Mouse (Mus musculus): Measurements from ENCODE around the gene Trub2. TPM values are rescaled to one million over a fixed set of nuclear protein-coding genes. Genes with fewer than 3 reads are reported as not detected.

The Trub2 gene
- polyA plus RNA-seq, 1 experiment: 7.6 TPM

DNA sequence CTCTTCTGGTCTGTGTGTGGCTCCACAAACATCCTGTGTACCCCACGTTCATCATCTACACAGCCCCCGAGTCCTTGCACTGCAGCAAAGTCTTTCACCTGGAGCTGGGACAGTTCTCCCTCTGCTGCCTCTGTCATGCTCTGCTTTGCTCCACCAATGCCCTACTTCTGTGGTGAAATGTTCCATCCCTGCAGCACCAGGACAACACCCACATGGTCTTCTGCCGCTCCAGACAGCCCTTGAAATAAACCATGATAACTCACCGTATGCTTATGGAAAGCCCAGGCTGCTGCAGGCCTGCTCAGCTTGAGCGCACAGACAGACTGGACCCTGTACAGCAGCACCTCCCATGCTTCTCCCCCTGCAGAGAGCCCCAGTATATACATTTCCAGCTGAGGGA is 74.2 kb downstream of the Trub2 start:
- no peak for TF ChIP-seq GATA1 (IDR thresholded peaks at IDR 0.05; ENCODE audit: low read length)

DNA sequence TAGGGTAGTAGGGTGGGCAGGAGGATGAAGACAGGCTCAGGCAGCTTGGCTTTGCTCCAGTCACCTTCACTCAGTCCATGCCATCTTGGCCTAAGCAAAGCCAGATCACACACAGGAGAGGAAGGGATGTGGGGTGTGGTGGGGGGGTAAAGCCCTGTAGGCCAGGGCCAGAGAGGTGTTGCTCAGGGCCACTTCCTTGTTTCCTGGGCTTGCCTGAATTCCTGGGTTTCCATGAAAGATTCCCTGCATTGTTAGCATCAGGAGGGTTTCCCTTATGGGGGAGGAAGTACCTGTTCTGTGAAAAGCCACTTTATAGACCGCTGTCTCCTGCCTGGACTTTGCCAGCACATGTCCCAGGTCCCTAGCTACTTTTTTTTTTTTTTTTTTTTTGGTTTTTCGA is 74.8 kb downstream of the Trub2 start:
- TF ChIP-seq GATA1 (IDR thresholded peaks at IDR 0.05; ENCODE audit: low read length): no peak

DNA sequence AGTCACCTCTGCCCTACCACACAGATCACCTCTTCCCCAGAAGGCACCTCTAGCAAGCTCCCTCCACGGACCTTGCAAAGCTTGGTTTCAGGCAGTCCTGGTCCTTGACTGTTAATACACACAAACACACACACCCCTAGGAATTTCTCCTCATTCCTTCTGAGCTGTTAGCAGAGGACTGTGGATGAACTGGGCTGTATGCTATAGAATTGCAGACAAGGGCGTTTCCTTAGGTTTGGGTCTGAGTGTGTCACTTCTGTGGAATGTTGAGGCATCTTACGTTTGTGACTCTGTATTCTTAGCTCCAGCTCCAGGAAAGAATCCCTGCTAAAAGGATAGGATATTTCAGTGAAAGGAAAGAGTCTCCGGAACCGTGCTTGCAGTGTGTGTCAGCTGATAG is 76.4 kb downstream of the Trub2 start:
- TF ChIP-seq GATA1 (IDR thresholded peaks at IDR 0.05; ENCODE audit: low read length): no peak

Other genes starting within 250 kb of the Trub2 start
- 44.3 and 55.0 TPM in 2 replicates for gene Rapgef1, start 168.8 kb downstream of the Trub2 start, polyA plus RNA-seq (2012)
- not detected in 2 replicates for gene Gm13420, start 36.8 kb downstream of the Trub2 start, polyA plus RNA-seq (2012)
- not detected in 2 replicates for gene Gm13547, start 29.2 kb downstream of the Trub2 start, polyA plus RNA-seq (2012)
- 173 and 218 TPM in 2 replicates for gene Coq4, start 1.0 kb downstream of the Trub2 start, polyA plus RNA-seq (2012)
- 8.8 and 10.6 TPM in 2 replicates for gene Slc27a4, start 14.1 kb upstream of the Trub2 start, polyA plus RNA-seq (2012)
- gene Urm1, start 31.6 kb upstream of the Trub2 start, polyA plus RNA-seq (2012): 40.5 and 77.1 TPM in 2 replicates
- gene Cercam, start 80.7 kb upstream of the Trub2 start, polyA plus RNA-seq (2012): 22.5 and 33.9 TPM in 2 replicates
- 16.8 and 23.7 TPM in 2 replicates for gene Odf2, start 100.7 kb upstream of the Trub2 start, polyA plus RNA-seq (2012)
- 62.7 and 85.8 TPM in 2 replicates for gene Gle1, start 146.9 kb upstream of the Trub2 start, polyA plus RNA-seq (2012)
- gene Sptan1, start 177.1 kb upstream of the Trub2 start, polyA plus RNA-seq (2012): 3.4 and 4.7 TPM in 2 replicates

Data from G1E-ER4 (cell line).